Mouse (Mus musculus) cortical plate, adult 2 months (tissue): Measurements from ENCODE around the gene Acad10.

ENCODE experiments used
- CTCF ChIP-seq: fragments of 200-500 bp; IDR thresholded peaks from 2 replicates; pipeline ENCODE4 v1.5.1; 2011; ENCODE audit warnings: mild to moderate bottlenecking, control low read depth, low read length; ENCODE audit not compliant: insufficient read depth; ENCODE audit errors: extremely low read depth
- POLR2A ChIP-seq: fragments of 200-500 bp; IDR thresholded peaks from 2 replicates; pipeline ENCODE4 v1.6.1; 2011; ENCODE audit warnings: mild to moderate bottlenecking, low read length, control low read depth; ENCODE audit not compliant: insufficient read depth; ENCODE audit errors: extremely low read depth

DNA sequence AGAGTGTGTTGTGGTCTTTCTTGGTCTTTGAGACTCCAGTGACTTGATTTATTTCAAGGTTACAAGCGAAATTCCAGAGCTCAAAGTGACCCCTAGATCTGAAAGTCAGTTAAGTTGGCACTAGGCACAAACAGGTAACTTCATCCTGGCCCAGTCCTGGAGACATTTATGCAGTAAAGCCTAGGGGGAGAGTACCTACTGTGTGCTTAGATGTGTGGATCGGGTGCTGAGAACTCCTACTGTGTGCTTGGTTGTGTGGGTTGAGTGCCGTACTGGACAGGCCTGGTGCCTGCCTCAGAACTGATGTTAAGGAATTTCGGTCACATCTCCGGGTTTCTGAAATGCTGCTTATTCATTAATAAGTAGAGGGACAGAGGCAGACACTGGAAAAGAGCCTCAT lies 1.2 kb upstream of the Acad10 start:
- TF ChIP-seq CTCF (no peak), POLR2A (no peak)
